Mouse (Mus musculus): Measurements from ENCODE around the gene Zdhhc20. TPM values are rescaled to one million over a fixed set of nuclear protein-coding genes. Genes with fewer than 3 reads are reported as not detected.

Gene Zdhhc20
- polyA plus RNA-seq (2014; fragmentation: Illumina TruSeq; extraction: RNeasy Lipid Tissue Mini Kit (QIAGEN cat#74804); ENCODE audit: insufficient read depth, low read depth, low replicate concordance) = 21.2 TPM

DNA sequence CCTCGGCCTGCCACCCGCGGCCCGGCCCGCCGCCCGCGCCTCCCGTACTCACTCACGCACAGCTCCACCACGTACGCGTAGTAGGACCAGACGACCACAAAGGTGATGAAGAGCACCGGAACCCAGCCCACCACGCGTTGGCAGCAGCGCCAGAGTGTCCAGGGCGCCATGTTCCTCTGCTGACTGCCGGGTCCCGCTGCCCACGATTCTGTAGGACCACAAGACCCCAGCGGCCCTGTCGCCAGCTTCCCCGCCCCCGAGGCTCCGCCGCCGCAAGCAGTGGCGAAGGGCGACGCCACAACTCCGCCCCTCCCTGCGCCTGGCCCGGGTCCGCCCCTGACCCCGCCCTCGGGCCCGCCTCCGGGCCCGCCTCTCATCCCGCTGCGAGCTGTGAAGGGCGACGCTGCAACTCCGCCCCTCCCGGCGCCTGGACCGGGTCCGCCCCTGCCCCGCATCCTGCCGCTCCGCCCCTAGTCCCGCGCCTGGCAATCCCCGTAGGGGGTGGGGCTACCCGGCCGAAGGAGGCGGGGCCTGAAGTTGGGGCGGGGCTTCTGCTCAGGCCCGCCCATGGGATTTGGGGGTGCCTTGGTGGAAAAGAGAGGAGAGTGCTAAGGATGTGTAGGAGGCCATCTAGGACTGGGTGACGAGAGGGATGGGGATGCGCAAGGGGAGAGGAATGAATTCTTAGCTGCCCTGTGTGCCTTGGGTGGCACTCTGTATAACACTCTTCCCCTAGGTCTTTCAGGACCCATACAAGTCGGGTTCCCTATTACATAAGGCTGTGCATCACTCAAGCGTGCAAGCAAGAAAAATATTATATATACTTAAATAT, at the start of gene Zdhhc20:
Gene Zdhhc20, minus strand, starts transcription at position 266 of the 832 bp plus-strand sequence.

GRCm38 (mm10) chr14:57825788-57826751, 64.0 kb downstream of the Zdhhc20 start, which contains the start of the genes Ska3 and Mrpl57:
Ska3 (minus strand) TSS chr14:57826185.
Mrpl57 (plus strand) TSS chr14:57826234.

GRCm38 (mm10) chr14:57797991-57798931, 91.8 kb downstream of the Zdhhc20 start, which contains the start of gene Sap18:
Sap18 (plus strand) TSS chr14:57798180.

Other genes with a start within 250 kb of the Zdhhc20 start
- 3.7 TPM for gene Xpo4, start 224.8 kb downstream of the Zdhhc20 start, polyA plus RNA-seq (2014; fragmentation: Illumina TruSeq; extraction: RNeasy Lipid Tissue Mini Kit (QIAGEN cat#74804); ENCODE audit: insufficient read depth, low read depth, low replicate concordance)
- not detected for gene Gm49361, start 144.2 kb downstream of the Zdhhc20 start, polyA plus RNA-seq (2014; fragmentation: Illumina TruSeq; extraction: RNeasy Lipid Tissue Mini Kit (QIAGEN cat#74804); ENCODE audit: insufficient read depth, low read depth, low replicate concordance)
- 24.3 TPM for gene Lats2, start 131.9 kb downstream of the Zdhhc20 start, polyA plus RNA-seq (2014; fragmentation: Illumina TruSeq; extraction: RNeasy Lipid Tissue Mini Kit (QIAGEN cat#74804); ENCODE audit: insufficient read depth, low read depth, low replicate concordance)
- gene Sap18, start 92.1 kb downstream of the Zdhhc20 start, polyA plus RNA-seq (2014; fragmentation: Illumina TruSeq; extraction: RNeasy Lipid Tissue Mini Kit (QIAGEN cat#74804); ENCODE audit: insufficient read depth, low read depth, low replicate concordance) = 130 TPM
- 0.20 TPM for gene Ska3, start 64.1 kb downstream of the Zdhhc20 start, polyA plus RNA-seq (2014; fragmentation: Illumina TruSeq; extraction: RNeasy Lipid Tissue Mini Kit (QIAGEN cat#74804); ENCODE audit: insufficient read depth, low read depth, low replicate concordance)
- gene Mrpl57, start 64.0 kb downstream of the Zdhhc20 start, polyA plus RNA-seq (2014; fragmentation: Illumina TruSeq; extraction: RNeasy Lipid Tissue Mini Kit (QIAGEN cat#74804); ENCODE audit: insufficient read depth, low read depth, low replicate concordance) = 63.0 TPM
- gene Micu2, start 109.0 kb upstream of the Zdhhc20 start, polyA plus RNA-seq (2014; fragmentation: Illumina TruSeq; extraction: RNeasy Lipid Tissue Mini Kit (QIAGEN cat#74804); ENCODE audit: insufficient read depth, low read depth, low replicate concordance) = 31.5 TPM
- 0.31 TPM for gene Fgf9, start 180.3 kb upstream of the Zdhhc20 start, polyA plus RNA-seq (2014; fragmentation: Illumina TruSeq; extraction: RNeasy Lipid Tissue Mini Kit (QIAGEN cat#74804); ENCODE audit: insufficient read depth, low read depth, low replicate concordance)

Measured in lung, adult 10 weeks (tissue).